Mouse (Mus musculus) liver, postnatal 0 days (tissue): ENCODE measurements at regions not wholly inside any gene's neighbourhood (a gene's known extent, or its start where the extent isn't known, plus 50 kb on each side); places are given as distances from the start of the nearest gene placed in this dataset.

ENCODE experiments used
- ATAC-seq: fragments of 200-750 bp; cut with Nextera tagmentation; 2 replicates; pipeline ENCODE4 v1.8.0; 2017; ENCODE audit warnings: mild to moderate bottlenecking, moderate library complexity
- DNase-seq: peaks from one replicate; pipeline ENCODE4 v3.0.0-alpha.2; 2016
- H3K27ac ChIP-seq: fragments of 300-500 bp; sonication (generic); 2 replicates; pipeline ENCODE4 v1.5.1; 2014; ENCODE audit warnings: antibody characterized with exemption, moderate library complexity, mild to moderate bottlenecking, low read depth
- H3K27me3 ChIP-seq: fragments of 300-500 bp; sonication (generic); 2 replicates; pipeline ENCODE4 v1.6.1; 2014; ENCODE audit warnings: low read length, control low read depth, mixed read lengths; ENCODE audit not compliant: insufficient read depth
- H3K36me3 ChIP-seq: fragments of 300-500 bp; sonication (generic); replicated peaks from 2 replicates; pipeline ENCODE4 v1.6.1; 2014; ENCODE audit warnings: mild to moderate bottlenecking, control low read depth, low read length, moderate library complexity, mixed read lengths; ENCODE audit not compliant: insufficient read depth
- H3K4me1 ChIP-seq: fragments of 300-500 bp; sonication (generic); 2 replicates; pipeline ENCODE4 v1.6.1; 2014; ENCODE audit warnings: antibody characterized with exemption, mild to moderate bottlenecking, control low read depth; ENCODE audit not compliant: insufficient read depth
- H3K4me2 ChIP-seq: fragments of 300-500 bp; sonication (generic); 2 replicates; pipeline ENCODE4 v1.6.1; 2014; ENCODE audit warnings: low read depth, mild to moderate bottlenecking, low read length, moderate library complexity, mixed read lengths
- H3K4me3 ChIP-seq: fragments of 300-500 bp; sonication (generic); 2 replicates; pipeline ENCODE4 v1.5.1; 2014; ENCODE audit warnings: low read depth, low read length
- H3K9ac ChIP-seq: fragments of 300-500 bp; sonication (generic); replicated peaks from 2 replicates; pipeline ENCODE4 v1.6.1; 2014; ENCODE audit warnings: mild to moderate bottlenecking, moderate library complexity
- H3K9me3 ChIP-seq: fragments of 300-500 bp; sonication (generic); 2 replicates; pipeline ENCODE4 v1.6.1; 2016; ENCODE audit warnings: mild to moderate bottlenecking, control low read depth, low read length, mixed read lengths
- CTCF ChIP-seq: sonication (generic); IDR thresholded peaks from 2 replicates; pipeline ENCODE4 v1.5.1; 2016; ENCODE audit warnings: antibody characterized with exemption, low read depth
- EP300 ChIP-seq: IDR thresholded peaks from 2 replicates; pipeline ENCODE4 v1.6.1; 2016; ENCODE audit warnings: antibody characterized with exemption, low read depth, mild to moderate bottlenecking
- WGBS: fragments of 180-500 bp; shearing (Covaris S2); extraction: QIAGEN DNeasy Blood & Tissue Kit; methylation state at CpG from one replicate; pipeline ENCODE4 v1.1.7; 2014; ENCODE audit not compliant: insufficient replicate concordance; 5-methylcytosine and 5-hydroxymethylcytosine counted together

GRCm38 (mm10) chr3:137057225-137057910 is 283.5 kb upstream of the Emcn start:
- Histone ChIP-seq H3K4me1 (no peaks in the 10 kb centered on the region), H3K4me2 (no peak overlapping the region), H3K9me3 (no peaks in the 10 kb centered on the region), H3K27ac (no peak overlapping the region), H3K27me3 (no peaks in the 10 kb centered on the region), H3K9ac (no peak overlapping the region), H3K4me3 (no peak overlapping the region), H3K36me3 (no peaks in the 10 kb centered on the region)
- TF ChIP-seq EP300 (no peak), CTCF (no peak)
- ATAC-seq (no peak), DNase-seq (no peak)
- 75% methylated on average over 6 of the region's 6 CpGs for WGBS

GRCm38 (mm10) chr3:137057911-137058260 is 283.0 kb upstream of the Emcn start:
- Histone ChIP-seq H3K9me3 (no peaks in the 10 kb centered on the region), H3K4me2 (no peak overlapping the region), H3K9ac (no peak overlapping the region), H3K27me3 (no peaks in the 10 kb centered on the region), H3K4me3 (no peak overlapping the region), H3K4me1 (no peaks in the 10 kb centered on the region), H3K27ac (no peak overlapping the region), H3K36me3 (no peaks in the 10 kb centered on the region)
- no peak for DNase-seq
- TF ChIP-seq CTCF (no peak), EP300 (no peak)
- ATAC-seq = no peak
- WGBS = 77% methylated on average over 4 of the region's 4 CpGs

- no peaks in the 10 kb centered on the region for H3K9me3 ChIP-seq
- no peak overlapping the region for H3K4me2 ChIP-seq
- no peaks in the 10 kb centered on the region for H3K36me3 ChIP-seq
- H3K9ac ChIP-seq = no peak overlapping the region
- no peak for ATAC-seq
- H3K27ac ChIP-seq = no peak overlapping the region
- TF ChIP-seq EP300 (no peak), CTCF (no peak)
- no peaks in the 10 kb centered on the region for H3K27me3 ChIP-seq
- H3K4me1 ChIP-seq = no peaks in the 10 kb centered on the region
- 64% methylated on average over 2 of the region's 2 CpGs for WGBS
- DNase-seq = no peak
- H3K4me3 ChIP-seq = no peak overlapping the region
These were observed 278.8 kb upstream of the Emcn start for GRCm38 (mm10) chr3:137062067-137062466.

- Histone ChIP-seq H3K4me3 (no peak overlapping the region), H3K36me3 (no peaks in the 10 kb centered on the region), H3K27ac (no peak overlapping the region), H3K4me2 (no peak overlapping the region), H3K4me1 (no peaks in the 10 kb centered on the region), H3K27me3 (no peaks in the 10 kb centered on the region), H3K9ac (no peak overlapping the region), H3K9me3 (no peaks in the 10 kb centered on the region)
- no peak for ATAC-seq
- TF ChIP-seq EP300 (no peak), CTCF (no peak)
- no peak for DNase-seq
- WGBS = 90% methylated on average over 1 of the region's 1 CpGs
These were observed 273.5 kb upstream of the Emcn start for GRCm38 (mm10) chr3:137067336-137067735.

GRCm38 (mm10) chr3:137069334-137069733 is 271.5 kb upstream of the Emcn start:
- Histone ChIP-seq H3K4me3 (no peak overlapping the region), H3K27me3 (no peaks in the 10 kb centered on the region), H3K4me1 (no peaks in the 10 kb centered on the region), H3K9me3 (no peaks in the 10 kb centered on the region), H3K4me2 (no peak overlapping the region), H3K9ac (no peak overlapping the region), H3K27ac (no peak overlapping the region), H3K36me3 (no peaks in the 10 kb centered on the region)
- DNase-seq = no peak
- TF ChIP-seq EP300 (no peak), CTCF (no peak)
- ATAC-seq = no peak
- 83% methylated on average over 3 of the region's 3 CpGs for WGBS

GRCm38 (mm10) chr3:137077718-137078599 is 262.9 kb upstream of the Emcn start:
- no peak overlapping the region for H3K9ac ChIP-seq
- TF ChIP-seq EP300 (no peak), CTCF (no peak)
- no peak for DNase-seq
- no peak overlapping the region for H3K4me3 ChIP-seq
- WGBS = 82% methylated on average over 13 of the region's 13 CpGs
- no peak overlapping the region for H3K4me2 ChIP-seq
- H3K9me3 ChIP-seq = no peaks in the 10 kb centered on the region
- H3K27ac ChIP-seq = no peak overlapping the region
- H3K36me3 ChIP-seq = no peaks in the 10 kb centered on the region
- H3K4me1 ChIP-seq = no peaks in the 10 kb centered on the region
- ATAC-seq = no peak
- no peaks in the 10 kb centered on the region for H3K27me3 ChIP-seq
